Mouse (Mus musculus) cerebellum, adult 2 months (tissue): ENCODE data around the gene Lef1.

Source experiments
- CTCF ChIP-seq: fragments of 200-500 bp; IDR thresholded peaks from 2 replicates; pipeline ENCODE4 v1.5.1; 2011; ENCODE audit warnings: low read depth, mild to moderate bottlenecking, control low read depth, low read length, moderate library complexity, borderline replicate concordance; ENCODE audit not compliant: insufficient read depth
- POLR2A ChIP-seq: fragments of 200-500 bp; IDR thresholded peaks from 2 replicates; pipeline ENCODE4 v1.6.1; 2011; ENCODE audit warnings: low read length, control low read depth, borderline replicate concordance; ENCODE audit not compliant: insufficient read depth

GRCm38 (mm10) chr3:131102191-131102774 is 8.0 kb upstream of the Lef1 start:
- TF ChIP-seq POLR2A (no peak), CTCF (no peak)
